In genomic region chr3:67974340-67974998, GRCm38 (mm10) we compare ENCODE assay signal across 26 mouse cellular contexts.
DNase-seq lines count a peak whose midpoint lies in the region; ATAC-seq and TF ChIP-seq lines count a peak whose summit lies in the region.
"Had no signal": no experiment of that assay in that cellular context is flagged by ENCODE, and none has a peak within 500 bp of the region (broad histone marks: within the 10 kb centered on the region; RNA-seq: fewer than 3 reads in every experiment).

No protein-coding gene starts in this region.

- no peak for TF ChIP-seq CTCF in forebrain, postnatal 0 days (IDR thresholded peaks at IDR 0.05; ENCODE audit: low read depth)

- H3K4me1 ChIP-seq in forebrain, postnatal 0 days (ENCODE audit: insufficient read depth): peaks cover 8% of the 10 kb centered on the region; the same call in 1 of the 2 replicates
- no peaks in the 10 kb centered on the region for H3K4me1 ChIP-seq in forebrain, embryonic 11.5 days (replicated peaks; ENCODE audit: control insufficient read depth, insufficient read depth, low read length)
- H3K4me1 ChIP-seq: embryonic facial prominence, embryonic 10.5 days; embryonic facial prominence, embryonic 13.5 days; heart, embryonic 12.5 days; heart, embryonic 15.5 days; hindbrain, embryonic 10.5 days; hindbrain, embryonic 13.5 days had no signal

- no peak overlapping the region for H3K4me3 ChIP-seq in forebrain, postnatal 0 days (ENCODE audit: low read depth, low read length)
- no peak overlapping the region for H3K4me3 ChIP-seq in forebrain, embryonic 11.5 days (ENCODE audit: low read depth, low read length)
- H3K4me3 ChIP-seq: embryonic facial prominence, embryonic 10.5 days; embryonic facial prominence, embryonic 13.5 days; erythroblast, embryonic 14.5 days; heart, embryonic 12.5 days; heart, embryonic 15.5 days; hindbrain, embryonic 10.5 days; hindbrain, embryonic 13.5 days had no signal

- no peaks in the 10 kb centered on the region for H3K9me3 ChIP-seq in forebrain, postnatal 0 days (ENCODE audit: low read length)
- no peaks in the 10 kb centered on the region for H3K9me3 ChIP-seq in forebrain, embryonic 11.5 days (ENCODE audit: control insufficient read depth, low read length)
- H3K9me3 ChIP-seq: embryonic facial prominence, embryonic 13.5 days; heart, embryonic 15.5 days had no signal

- WGBS in forebrain, postnatal 0 days: 58% methylated on average over 2 of the region's 2 CpGs
- 96% methylated on average over 2 of the region's 2 CpGs for WGBS in forebrain, embryonic 11.5 days

- no peak overlapping the region for H3K9ac ChIP-seq in forebrain, postnatal 0 days
- no peak overlapping the region for H3K9ac ChIP-seq in forebrain, embryonic 11.5 days (ENCODE audit: low read length)
- H3K9ac ChIP-seq: embryonic facial prominence, embryonic 13.5 days; heart, embryonic 12.5 days; heart, embryonic 15.5 days; hindbrain, embryonic 13.5 days had no signal

- no peak overlapping the region for H3K4me2 ChIP-seq in forebrain, postnatal 0 days (ENCODE audit: low read depth)
- H3K4me2 ChIP-seq in forebrain, embryonic 11.5 days (ENCODE audit: low read depth, low read length, severe bottlenecking): no peak overlapping the region
- H3K4me2 ChIP-seq: embryonic facial prominence, embryonic 13.5 days; heart, embryonic 12.5 days; heart, embryonic 15.5 days; hindbrain, embryonic 13.5 days had no signal

- H3K27ac ChIP-seq in forebrain, postnatal 0 days (ENCODE audit: low read depth, low read length): peak overlapping the region; percentile 51
- no peak overlapping the region for H3K27ac ChIP-seq in forebrain, embryonic 11.5 days (ENCODE audit: low read depth, low read length)
- H3K27ac ChIP-seq: embryonic facial prominence, embryonic 10.5 days; embryonic facial prominence, embryonic 13.5 days; heart, embryonic 15.5 days; hindbrain, embryonic 10.5 days; hindbrain, embryonic 13.5 days had no signal

- DNase-seq in forebrain, postnatal 0 days: peak; percentile 56
- DNase-seq in forebrain, embryonic 11.5 days (ENCODE audit: low spot score): no peak
- peak; percentile 32 for DNase-seq in layer of hippocampus, adult 9-10 months (ENCODE audit: low spot score)
- no peak for DNase-seq in layer of hippocampus, postnatal 25 days (ENCODE audit: extremely low spot score in 1 of 2, low spot score in 1 of 2)
- peak; percentile 40 for DNase-seq in layer of hippocampus, adult 9-11 months
- no peak for DNase-seq in left cerebral cortex, adult 9 months (ENCODE audit: low spot score in 2 of 2)
- DNase-seq: adrenal gland, adult 2 months; adrenal gland, postnatal 14 days; cerebellum, adult 11-12 months; cerebellum, adult 8-10 months; cerebellum, postnatal 10 days; cerebellum, postnatal 36 days; embryo, embryonic 11 days; gastrocnemius, postnatal 25 days; heart, adult 18-20 months; heart, postnatal 10 days; heart, postnatal 36 days had no signal

- no peaks in the 10 kb centered on the region for H3K27me3 ChIP-seq in forebrain, postnatal 0 days (ENCODE audit: insufficient read depth, low read length)
- no peaks in the 10 kb centered on the region for H3K27me3 ChIP-seq in forebrain, embryonic 11.5 days (ENCODE audit: control insufficient read depth, insufficient read depth, low read length)
- H3K27me3 ChIP-seq: embryonic facial prominence, embryonic 13.5 days; heart, embryonic 12.5 days; heart, embryonic 15.5 days; hindbrain, embryonic 13.5 days had no signal

- ATAC-seq in forebrain, postnatal 0 days: peak; percentile 77
- ATAC-seq in forebrain, embryonic 11.5 days (replicated peaks; ENCODE audit: low FRiP score): no peak
- ATAC-seq: CD4-positive, CD25-positive, alpha-beta regulatory T cell, adult 4 months; hindbrain, embryonic 16.5 days had no signal

- H3K36me3 ChIP-seq in forebrain, postnatal 0 days (ENCODE audit: insufficient read depth): no peaks in the 10 kb centered on the region
- H3K36me3 ChIP-seq in forebrain, embryonic 11.5 days (ENCODE audit: control insufficient read depth, insufficient read depth, low read length): no peaks in the 10 kb centered on the region
- H3K36me3 ChIP-seq: embryonic facial prominence, embryonic 10.5 days; embryonic facial prominence, embryonic 13.5 days; heart, embryonic 12.5 days; heart, embryonic 15.5 days; hindbrain, embryonic 10.5 days; hindbrain, embryonic 13.5 days had no signal

Comparison
In these comparisons a context has a peak if more than half of its experiments do, and no peak if none do; other contexts are left out.
1. DNase-seq: peak in forebrain, postnatal 0 days (single experiment), layer of hippocampus, adult 9-10 months (single experiment) and layer of hippocampus, adult 9-11 months (single experiment); none in forebrain, embryonic 11.5 days (single experiment), layer of hippocampus, postnatal 25 days (0 of 2) and left cerebral cortex, adult 9 months (0 of 2).